In the genomic region with DNA sequence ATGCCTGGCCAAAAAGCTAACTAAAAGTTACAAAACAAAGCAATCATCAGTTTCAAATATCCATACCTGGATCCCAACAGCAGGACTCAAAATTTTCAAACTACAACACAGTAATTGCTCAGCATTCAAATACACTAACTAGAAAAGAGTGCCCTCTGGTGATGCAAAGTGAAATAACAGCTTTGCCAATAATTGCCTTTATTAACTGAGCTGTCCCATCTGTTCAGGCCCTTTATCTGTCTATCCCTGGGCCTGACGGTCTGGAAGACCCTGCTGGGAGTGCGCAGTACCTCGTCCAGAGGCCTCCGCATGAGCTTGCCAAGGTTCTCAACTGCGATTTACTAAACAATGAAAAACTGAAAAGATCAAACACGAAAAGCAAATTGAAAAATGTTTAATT, we compare ENCODE assay signal across 8 mouse cellular contexts. TPM values are rescaled to one million over a fixed set of nuclear protein-coding genes. Genes with fewer than 3 reads are reported as not detected.
DNase-seq lines count a peak whose midpoint lies in the region; ATAC-seq and TF ChIP-seq lines count a peak whose summit lies in the region.

No protein-coding gene starts in this region.

- dilution Hi-C loops in CH12.LX (cut with MboI; ENCODE audit: extremely low pct_ligation_motif_present, extremely low pct_unique_long_range_greater_than_20kb, low sequenced_read_pairs), result no loop called here

- no peak for TF ChIP-seq EP300 in CH12.LX (IDR thresholded peaks at IDR 0.05; ENCODE audit: low read length)

- no peaks in the 10 kb centered on the region for H3K36me3 ChIP-seq in heart, embryonic 10.5 days
- peaks cover 13 to 44% of the 10 kb centered on the region in 2 experiments for H3K36me3 ChIP-seq in CH12.LX (replicated peaks in 1 of 2; ENCODE audit: control insufficient read depth in 1 of 2, insufficient read depth in 1 of 2, low read length in 1 of 2)
- no peaks in the 10 kb centered on the region for H3K36me3 ChIP-seq in hindbrain, embryonic 14.5 days (replicated peaks; ENCODE audit: control insufficient read depth, insufficient read depth)
- H3K36me3 ChIP-seq in liver, embryonic 11.5 days (ENCODE audit: control insufficient read depth, insufficient read depth, low read length), result no peaks in the 10 kb centered on the region

- H3K9ac ChIP-seq in CH12.LX (ENCODE audit: insufficient read depth, low read depth), result no peak overlapping the region
- H3K9ac ChIP-seq in hindbrain, embryonic 14.5 days, result no peak overlapping the region
- H3K9ac ChIP-seq in liver, embryonic 11.5 days (ENCODE audit: low read depth, low read length), result no peak overlapping the region

- H3K4me1 ChIP-seq in heart, embryonic 10.5 days, result no peaks in the 10 kb centered on the region
- H3K4me1 ChIP-seq in CH12.LX (ENCODE audit: control insufficient read depth in 1 of 2, insufficient read depth in 2 of 2), result peaks cover 0 to 16% of the 10 kb centered on the region in 2 experiments; a peak in 2 of 4 replicates
- no peaks in the 10 kb centered on the region for H3K4me1 ChIP-seq in hindbrain, embryonic 14.5 days (replicated peaks; ENCODE audit: control insufficient read depth, insufficient read depth, low read length)
- H3K4me1 ChIP-seq in liver, embryonic 11.5 days (replicated peaks; ENCODE audit: control insufficient read depth, insufficient read depth, low read length), result peaks cover 7% of the 10 kb centered on the region; the same call in 1 of the 2 replicates

- H3K4me3 ChIP-seq in heart, embryonic 10.5 days, result no peak overlapping the region
- H3K4me3 ChIP-seq in CH12.LX (replicated peaks in 1 of 3; ENCODE audit: low read depth in 2 of 3, low read length in 2 of 3, poor library complexity in 1 of 3), result no peak overlapping the region
- no peak overlapping the region for H3K4me3 ChIP-seq in hindbrain, embryonic 14.5 days (replicated peaks; ENCODE audit: low read length)
- no peak overlapping the region for H3K4me3 ChIP-seq in liver, embryonic 11.5 days (ENCODE audit: low read depth, low read length)

- 64% methylated on average over 6 of the region's 6 CpGs for WGBS in heart, embryonic 10.5 days
- 37% methylated on average over 6 of the region's 6 CpGs for WGBS in hindbrain, embryonic 14.5 days
- 54% methylated on average over 6 of the region's 6 CpGs for WGBS in liver, embryonic 11.5 days

- H3K9me3 ChIP-seq in heart, embryonic 10.5 days, result no peaks in the 10 kb centered on the region
- no peaks in the 10 kb centered on the region for H3K9me3 ChIP-seq in CH12.LX (replicated peaks; ENCODE audit: low read length)
- no peaks in the 10 kb centered on the region for H3K9me3 ChIP-seq in hindbrain, embryonic 14.5 days (ENCODE audit: control insufficient read depth, low read length)
- H3K9me3 ChIP-seq in liver, embryonic 11.5 days (ENCODE audit: control insufficient read depth, low read length), result no peaks in the 10 kb centered on the region

- no peak overlapping the region for H3K27ac ChIP-seq in heart, embryonic 10.5 days
- no peak overlapping the region for H3K27ac ChIP-seq in CH12.LX (ENCODE audit: insufficient read depth, low read depth)
- no peak overlapping the region for H3K27ac ChIP-seq in hindbrain, embryonic 14.5 days
- no peak overlapping the region for H3K27ac ChIP-seq in liver, embryonic 11.5 days (ENCODE audit: low read depth, low read length)

- H3K4me2 ChIP-seq in CH12.LX (ENCODE audit: insufficient read depth, low read depth, poor library complexity, severe bottlenecking), result no peak overlapping the region
- no peak overlapping the region for H3K4me2 ChIP-seq in hindbrain, embryonic 14.5 days (replicated peaks)
- no peak overlapping the region for H3K4me2 ChIP-seq in liver, embryonic 11.5 days

- TF ChIP-seq CTCF in CH12.LX (conservative IDR thresholded peaks at IDR 0.05 in 1 of 2, IDR thresholded peaks at IDR 0.05 in 1 of 2; ENCODE audit: low read depth in 2 of 2, low read length in 2 of 2), result peak; percentile 60 to 70; a peak in 3 of 4 replicates

- H3K79me2 ChIP-seq in CH12.LX (replicated peaks; ENCODE audit: control insufficient read depth, extremely low read depth, insufficient read depth, poor library complexity, severe bottlenecking), result no peaks in the 10 kb centered on the region

- TF ChIP-seq RAD21 in CH12.LX (IDR thresholded peaks at IDR 0.05; ENCODE audit: low read depth, low read length), result peak; percentile 58

- in situ Hi-C loops in CH12.LX (cut with MboI; ENCODE audit: low pct_ligation_motif_present, low pct_unique_long_range_greater_than_20kb, low sequenced_read_pairs), result no loop called here

- peak; percentile 66 for ATAC-seq in hindbrain, embryonic 14.5 days (ENCODE audit: low FRiP score)
- ATAC-seq in liver, embryonic 11.5 days (replicated peaks; ENCODE audit: low FRiP score), result peak; percentile 44

- TF ChIP-seq POLR2A in CH12.LX (IDR thresholded peaks at IDR 0.05; ENCODE audit: low read depth, low read length), result no peak

- no peaks in the 10 kb centered on the region for H3K27me3 ChIP-seq in heart, embryonic 10.5 days (ENCODE audit: insufficient read depth, poor library complexity, severe bottlenecking)
- no peaks in the 10 kb centered on the region for H3K27me3 ChIP-seq in CH12.LX (replicated peaks)
- no peaks in the 10 kb centered on the region for H3K27me3 ChIP-seq in hindbrain, embryonic 14.5 days (ENCODE audit: control insufficient read depth, insufficient read depth, low read length)
- no peaks in the 10 kb centered on the region for H3K27me3 ChIP-seq in liver, embryonic 11.5 days (replicated peaks; ENCODE audit: control insufficient read depth, insufficient read depth, low read length)

- peak; percentile 23 for DNase-seq in heart, postnatal 4 days
- no peak for DNase-seq in heart, embryonic 10.5 days (ENCODE audit: low spot score)
- peak; percentile 59 for DNase-seq in CH12.LX (ENCODE audit: extremely low read depth)
- DNase-seq in c-Kit-positive CD71-positive TER-119-positive erythroid progenitor cells, embryonic 14.5 days (ENCODE audit: low spot score), result peak; percentile 65
- DNase-seq in hindbrain, embryonic 14.5 days (ENCODE audit: low spot score), result peak; percentile 84
- peak; percentile 36 for DNase-seq in liver, embryonic 11.5 days (ENCODE audit: low spot score)
- DNase-seq in naive thymus-derived CD4-positive, alpha-beta T cell, adult 2 months (ENCODE audit: low read depth), result peak; percentile 51
- no peak for DNase-seq in right cerebral cortex, postnatal 25 days

TF ChIP-seq in CH12.LX, 34 proteins besides CTCF, POLR2A, EP300 and RAD21:
- TF ChIP-seq SMC3 (IDR thresholded peaks at IDR 0.05; ENCODE audit: low read depth, low read length), result peak; percentile 64
- no peak for TF ChIP-seq E2F4 (IDR thresholded peaks at IDR 0.05; ENCODE audit: insufficient replicate concordance, low read depth, low read length)
- TF ChIP-seq TCF12 (IDR thresholded peaks at IDR 0.05; ENCODE audit: low read depth, low read length), result no peak
- TF ChIP-seq NRF1 (IDR thresholded peaks at IDR 0.05; ENCODE audit: low read depth, low read length), result no peak

RNA-seq across cellular contexts. Expression of gene Cep128, which starts 58.1 kb away (rescaled TPM):
- 10 to 100 TPM; 17.1 to 19.1 TPM for total RNA-seq in heart, postnatal 4 days (2021)
- 6.3 and 7.1 TPM in 2 replicates for polyA plus RNA-seq in heart, embryonic 10.5 days (2016; fragmentation: Nextera tagmentation; extraction: Ambion mirVana)
- total RNA-seq in CH12.LX (2012; rRNA removed), result 8.9 and 10.7 TPM in 2 replicates
- 14.6 and 16.1 TPM in 2 replicates for total RNA-seq in CH12.LX (2014; rRNA removed)
- polyA plus RNA-seq in CH12.LX (2012; ENCODE audit: insufficient read length, low read depth), result 13.5 and 15.2 TPM in 2 replicates
- polyA plus RNA-seq in hindbrain, embryonic 14.5 days (2014; fragmentation: Nextera tagmentation; extraction: Ambion mirVana), result 4.0 and 4.1 TPM in 2 replicates
- polyA plus RNA-seq in liver, embryonic 11.5 days (2014; fragmentation: Nextera tagmentation; extraction: Ambion mirVana), result 14.5 and 18.5 TPM in 2 replicates

RNA-seq across cellular contexts. Expression of gene Tshr, which starts 58.3 kb away (rescaled TPM):
- under 1 TPM; 0.05 to 0.07 TPM for total RNA-seq in heart, postnatal 4 days (2021)
- 0.07 and 0.36 TPM in 2 replicates for polyA plus RNA-seq in heart, embryonic 10.5 days (2016; fragmentation: Nextera tagmentation; extraction: Ambion mirVana)
- total RNA-seq in CH12.LX (2012; rRNA removed) (not detected in 2 replicates), CH12.LX (2014; rRNA removed) (not detected in 2 replicates)
- polyA plus RNA-seq in CH12.LX (2012; ENCODE audit: insufficient read length, low read depth), result not detected in 2 replicates
- polyA plus RNA-seq in hindbrain, embryonic 14.5 days (2014; fragmentation: Nextera tagmentation; extraction: Ambion mirVana), result 0.68 and 0.88 TPM in 2 replicates
- polyA plus RNA-seq in liver, embryonic 11.5 days (2014; fragmentation: Nextera tagmentation; extraction: Ambion mirVana), result 0.04 and 0.13 TPM in 2 replicates

Comparison
In these comparisons a context has a peak if more than half of its experiments do, and no peak if none do; other contexts are left out.
1. DNase-seq: peak in heart, postnatal 4 days (single experiment), CH12.LX (single experiment), c-Kit-positive CD71-positive TER-119-positive erythroid progenitor cells, embryonic 14.5 days (single experiment), hindbrain, embryonic 14.5 days (single experiment), liver, embryonic 11.5 days (single experiment) and naive thymus-derived CD4-positive, alpha-beta T cell, adult 2 months (single experiment); none in heart, embryonic 10.5 days (single experiment) and right cerebral cortex, postnatal 25 days (single experiment).